Mouse (Mus musculus) neural tube, embryonic 15.5 days (tissue): Measurements from ENCODE around the gene Timm29. TPM values are rescaled to one million over a fixed set of nuclear protein-coding genes. Genes with fewer than 3 reads are reported as not detected.

ENCODE experiments used
- ATAC-seq: fragments of 200-750 bp; cut with Nextera tagmentation; 2 replicates; pipeline ENCODE4 v1.8.0; 2017; ENCODE audit warnings: mild to moderate bottlenecking, moderate TSS enrichment, moderate library complexity; ENCODE audit not compliant: low FRiP score
- H3K27ac ChIP-seq: fragments of 300-500 bp; sonication (generic); replicated peaks from 2 replicates; pipeline ENCODE4 v1.5.1; 2015; ENCODE audit warnings: mild to moderate bottlenecking, inconsistent platforms
- H3K27me3 ChIP-seq: fragments of 300-500 bp; sonication (generic); replicated peaks from 2 replicates; pipeline ENCODE4 v1.6.1; 2015; ENCODE audit warnings: inconsistent platforms
- H3K36me3 ChIP-seq: fragments of 300-500 bp; sonication (generic); 2 replicates; pipeline ENCODE4 v1.6.1; 2015; ENCODE audit warnings: inconsistent platforms
- H3K4me1 ChIP-seq: fragments of 300-500 bp; sonication (generic); 2 replicates; pipeline ENCODE4 v1.6.1; 2015; ENCODE audit warnings: inconsistent platforms
- H3K4me2 ChIP-seq: fragments of 300-500 bp; sonication (generic); 2 replicates; pipeline ENCODE4 v1.6.1; 2015; ENCODE audit warnings: inconsistent platforms, mild to moderate bottlenecking, moderate library complexity
- H3K4me3 ChIP-seq: fragments of 300-500 bp; sonication (generic); replicated peaks from 2 replicates; pipeline ENCODE4 v1.5.1; 2015; ENCODE audit warnings: mild to moderate bottlenecking, inconsistent platforms
- H3K9ac ChIP-seq: fragments of 300-500 bp; sonication (generic); replicated peaks from 2 replicates; pipeline ENCODE4 v1.6.1; 2015; ENCODE audit warnings: mild to moderate bottlenecking, inconsistent platforms
- H3K9me3 ChIP-seq: fragments of 300-500 bp; sonication (generic); replicated peaks from 2 replicates; pipeline ENCODE4 v1.6.1; 2016; ENCODE audit warnings: inconsistent platforms
- WGBS: fragments of 180-500 bp; shearing (Covaris S2); methylation state at CpG from one replicate; pipeline ENCODE4 v1.1.7; 2015; ENCODE audit warnings: mixed read lengths; 5-methylcytosine and 5-hydroxymethylcytosine counted together
- microRNA counts: library from miRNA; unstranded; fragments of <30 nt; microRNA quantifications from one replicate; lab custom pipeline; 2016
- microRNA-seq: library from miRNA; unstranded; fragments of <30 nt; microRNA quantifications from one replicate; pipeline ENCODE4, GENCODE M21; 2017
- polyA plus RNA-seq: library from polyadenylated mRNA; unstranded; fragments of >200 nt; fragmentation: Nextera tagmentation; extraction: Ambion mirVana; gene quantifications from 2 replicates; pipeline ENCODE4 v1.2.1, GENCODE M21; 2015

Timm29 gene
- polyA plus RNA-seq, 1 experiment from 2014 or later: 54.4 TPM

DNA sequence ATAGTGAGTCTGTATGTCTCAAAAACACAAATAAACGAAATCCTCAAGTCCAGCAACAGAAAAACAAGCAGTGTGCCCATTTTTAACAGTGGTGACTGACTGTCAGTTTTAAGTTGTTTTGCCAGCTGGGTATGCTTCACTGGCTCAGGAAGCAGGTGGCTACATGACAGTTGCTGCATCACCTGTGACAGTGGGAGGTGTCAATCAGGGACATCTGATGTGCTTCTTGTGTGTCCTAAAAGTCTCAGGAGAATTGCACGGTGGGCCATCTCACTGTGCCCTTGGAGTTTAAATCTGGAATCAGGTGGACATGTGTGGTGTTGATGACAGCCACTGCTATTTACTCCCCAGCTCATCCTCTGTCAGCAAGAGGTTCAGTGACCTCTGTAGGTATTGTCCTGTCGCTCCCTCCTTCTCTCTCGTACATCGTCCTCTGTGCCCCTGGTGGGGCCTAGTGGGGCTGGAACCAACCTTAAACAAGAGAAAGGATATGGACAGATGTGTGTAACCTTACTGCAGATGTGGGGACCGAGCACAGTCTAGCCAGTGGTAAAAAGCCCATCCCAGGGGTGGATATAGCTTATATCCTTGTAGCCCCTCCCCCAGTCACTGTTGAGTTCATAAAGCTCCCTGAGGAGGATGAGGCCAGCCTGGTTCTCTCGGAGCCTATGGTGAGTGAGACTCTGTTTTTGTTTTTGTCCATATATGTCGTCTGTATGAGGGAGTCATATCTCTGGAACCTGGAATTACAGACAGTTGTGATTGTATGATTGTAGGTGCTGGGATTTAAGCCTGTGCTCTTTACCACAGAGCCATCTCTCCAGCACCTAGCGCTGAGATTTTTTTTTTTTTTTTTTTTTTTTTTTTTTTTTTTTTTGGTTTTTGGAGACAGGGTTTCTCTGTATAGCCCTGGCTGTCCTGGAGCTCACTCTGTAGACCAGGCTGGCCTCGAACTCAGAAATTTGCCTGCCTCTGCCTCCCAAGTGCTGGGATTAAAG lies 33.1 kb downstream of the Timm29 start:
- 84% methylated on average over 10 of the region's 10 CpGs for WGBS

DNA sequence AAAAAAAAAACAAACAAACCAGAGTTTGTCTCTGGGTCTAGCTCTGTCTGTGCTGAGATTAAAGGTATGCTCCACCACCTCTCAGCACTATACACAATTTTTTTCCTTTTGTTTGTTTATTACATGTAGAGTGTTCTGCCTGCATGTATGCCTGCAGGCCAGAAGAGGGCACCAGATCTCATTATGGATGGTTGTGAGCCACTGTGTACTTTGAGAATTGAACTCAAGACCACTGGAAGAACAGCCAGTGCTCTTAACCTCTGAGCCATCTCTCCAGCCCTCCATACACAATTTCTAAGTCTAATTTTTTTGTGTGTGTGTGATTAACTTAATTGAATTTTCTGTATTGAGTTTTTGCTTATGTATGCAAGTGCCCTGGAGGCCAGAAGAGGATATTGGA lies 34.0 kb downstream of the Timm29 start:
- H3K9me3 ChIP-seq: no peaks in the 10 kb centered on the region
- H3K4me2 ChIP-seq: no peak overlapping the region
- H3K4me3 ChIP-seq: no peak overlapping the region
- peaks cover 6% of the 10 kb centered on the region for H3K4me1 ChIP-seq
- H3K27ac ChIP-seq: no peak overlapping the region
- no peaks in the 10 kb centered on the region for H3K36me3 ChIP-seq
- ATAC-seq: no peak
- H3K9ac ChIP-seq: no peak overlapping the region
- no peaks in the 10 kb centered on the region for H3K27me3 ChIP-seq

More for the DNA sequence above, 33.1 kb downstream of the Timm29 start:
- no peak overlapping the region for H3K27ac ChIP-seq
- no peaks in the 10 kb centered on the region for H3K36me3 ChIP-seq
- H3K4me3 ChIP-seq: no peak overlapping the region
- peaks cover 6% of the 10 kb centered on the region for H3K4me1 ChIP-seq
- no peak overlapping the region for H3K4me2 ChIP-seq
- no peak overlapping the region for H3K9ac ChIP-seq
- H3K27me3 ChIP-seq: no peaks in the 10 kb centered on the region
- ATAC-seq: 0 out of 2 replicates have a peak, but pooled peaks have one; percentile 8
- no peaks in the 10 kb centered on the region for H3K9me3 ChIP-seq

DNA sequence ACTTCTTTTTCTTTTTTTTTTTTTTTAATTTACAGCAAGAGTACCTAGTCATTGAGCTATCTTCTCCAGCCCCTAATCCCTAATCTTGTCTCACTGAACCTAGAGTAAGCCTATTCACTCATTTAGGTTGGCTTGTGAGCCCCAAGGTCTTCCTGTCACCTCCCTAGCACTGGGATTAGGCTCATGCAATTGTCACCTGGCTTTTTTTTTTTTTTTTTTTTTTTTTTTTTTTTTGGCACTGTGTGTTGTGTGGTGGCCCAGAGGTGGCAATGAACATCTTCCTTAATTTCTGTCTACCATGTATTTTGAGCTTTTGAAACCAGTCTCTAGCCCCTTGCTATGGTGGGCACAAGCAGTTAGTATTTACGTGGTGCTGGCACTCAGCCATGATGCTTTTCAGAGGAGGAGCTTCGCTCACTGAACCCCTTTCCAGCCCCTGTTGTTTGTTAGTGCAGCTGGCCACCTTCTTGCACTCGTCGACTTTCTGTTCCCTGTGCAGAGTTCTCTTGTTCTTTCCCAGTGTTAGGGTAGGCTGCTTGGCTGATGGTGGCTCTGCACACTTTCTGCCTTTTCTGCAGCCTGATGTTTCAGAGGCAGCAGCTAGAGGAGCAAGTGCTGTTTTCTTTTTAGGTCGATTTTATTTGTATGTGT lies 34.7 kb downstream of the Timm29 start:
- Histone ChIP-seq H3K27ac (no peak overlapping the region), H3K4me1 (peaks cover 6% of the 10 kb centered on the region), H3K4me3 (no peak overlapping the region), H3K4me2 (no peak overlapping the region), H3K9me3 (no peaks in the 10 kb centered on the region), H3K36me3 (no peaks in the 10 kb centered on the region), H3K9ac (no peak overlapping the region), H3K27me3 (no peaks in the 10 kb centered on the region)
- WGBS: 51% methylated on average over 5 of the region's 5 CpGs
- no peak for ATAC-seq

DNA sequence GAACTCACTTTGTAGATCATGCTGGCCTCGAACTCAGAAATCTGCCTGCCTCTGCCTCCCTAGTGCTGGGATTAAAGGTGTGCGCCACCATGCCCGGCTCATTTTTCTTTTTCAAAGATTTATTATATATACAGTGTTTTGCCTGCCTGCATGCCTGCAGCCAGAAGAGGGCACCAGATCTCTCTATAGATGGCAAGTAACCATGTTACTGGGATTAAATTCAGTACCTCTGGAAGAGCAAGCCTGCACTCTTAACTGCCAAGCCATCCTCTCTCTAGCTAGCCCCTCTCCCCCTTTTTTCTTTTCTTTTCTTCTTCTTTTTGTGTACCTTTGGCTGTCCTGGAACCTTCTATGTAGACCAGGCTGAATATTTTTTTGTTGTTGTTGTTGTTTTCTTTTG lies 38.2 kb downstream of the Timm29 start:
- Histone ChIP-seq H3K27ac (no peak overlapping the region), H3K4me2 (no peak overlapping the region), H3K9me3 (no peaks in the 10 kb centered on the region), H3K4me1 (peaks cover 10% of the 10 kb centered on the region), H3K27me3 (no peaks in the 10 kb centered on the region), H3K36me3 (peaks cover 31% of the 10 kb centered on the region), H3K9ac (no peak overlapping the region), H3K4me3 (no peak overlapping the region)
- no peak for ATAC-seq
- WGBS: 72% methylated on average over 3 of the region's 3 CpGs

DNA sequence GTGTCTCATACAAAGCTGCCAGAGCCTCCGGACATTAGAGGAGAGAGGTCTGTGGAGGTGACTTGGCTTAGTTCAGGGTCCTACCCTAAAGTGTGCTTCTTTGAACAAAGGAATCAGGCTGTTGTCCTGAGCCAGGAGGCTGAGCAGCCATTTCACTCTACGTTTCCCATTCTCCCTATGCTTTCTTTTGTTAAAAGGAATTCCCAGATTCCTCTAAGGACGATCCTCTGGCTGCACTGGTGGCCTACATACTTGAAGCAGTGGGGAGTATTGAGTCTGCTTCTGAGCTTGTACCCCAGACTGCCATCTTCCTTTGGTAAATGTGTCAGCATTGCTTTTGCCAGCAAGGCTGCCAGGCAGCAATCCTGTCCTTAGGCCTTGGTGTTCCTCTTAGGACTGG lies 40.6 kb downstream of the Timm29 start:
- Histone ChIP-seq H3K27me3 (no peaks in the 10 kb centered on the region), H3K4me3 (no peak overlapping the region), H3K4me2 (no peak overlapping the region), H3K36me3 (peaks cover 56% of the 10 kb centered on the region), H3K9ac (no peak overlapping the region), H3K9me3 (no peaks in the 10 kb centered on the region), H3K4me1 (peaks cover 10% of the 10 kb centered on the region; the same call in 1 of the 2 replicates), H3K27ac (no peak overlapping the region)
- 68% methylated on average over 3 of the region's 3 CpGs for WGBS
- ATAC-seq: no peak

DNA sequence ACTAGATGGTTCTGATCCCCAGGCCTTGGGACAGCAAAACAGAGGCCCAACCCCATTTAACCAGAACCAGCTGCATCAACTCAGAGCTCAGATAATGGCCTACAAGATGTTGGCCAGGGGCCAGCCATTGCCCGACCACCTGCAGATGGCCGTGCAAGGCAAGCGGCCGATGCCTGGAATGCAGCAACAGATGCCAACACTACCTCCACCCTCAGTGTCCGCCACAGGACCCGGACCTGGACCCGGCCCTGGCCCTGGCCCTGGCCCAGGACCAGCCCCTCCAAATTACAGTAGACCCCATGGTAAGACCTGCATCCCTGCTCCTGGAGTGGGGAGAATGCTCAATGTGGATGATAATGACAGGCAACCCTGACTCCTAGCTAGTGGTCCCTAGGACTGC lies 43.1 kb downstream of the Timm29 start:
- no peaks in the 10 kb centered on the region for H3K27me3 ChIP-seq
- H3K9me3 ChIP-seq: no peaks in the 10 kb centered on the region
- no peak for ATAC-seq
- no peak overlapping the region for H3K27ac ChIP-seq
- no peak overlapping the region for H3K4me2 ChIP-seq
- WGBS: 45% methylated on average over 7 of the region's 7 CpGs
- no peak overlapping the region for H3K9ac ChIP-seq
- peaks cover 81% of the 10 kb centered on the region for H3K36me3 ChIP-seq
- H3K4me1 ChIP-seq: peaks cover 10% of the 10 kb centered on the region; the same call in 1 of the 2 replicates
- no peak overlapping the region for H3K4me3 ChIP-seq

DNA sequence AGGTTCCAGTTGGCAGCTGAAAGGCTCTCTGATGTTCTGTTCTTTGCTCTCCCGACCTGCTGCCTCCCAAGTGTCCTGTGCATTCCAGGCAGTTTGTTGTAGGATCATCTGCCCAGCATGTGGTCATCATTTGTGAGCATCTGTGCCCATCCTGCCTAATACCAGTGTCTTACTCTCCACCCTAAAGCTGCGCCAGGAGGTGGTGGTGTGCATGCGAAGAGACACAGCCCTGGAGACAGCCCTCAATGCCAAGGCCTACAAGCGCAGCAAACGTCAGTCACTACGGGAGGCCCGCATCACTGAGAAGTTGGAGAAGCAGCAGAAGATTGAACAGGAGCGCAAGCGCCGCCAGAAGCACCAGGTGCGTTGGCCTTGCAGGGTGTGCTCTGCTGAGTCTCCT lies 46.5 kb downstream of the Timm29 start:
- Histone ChIP-seq H3K27ac (no peak overlapping the region), H3K27me3 (no peaks in the 10 kb centered on the region), H3K9ac (no peak overlapping the region), H3K4me3 (no peak overlapping the region), H3K9me3 (no peaks in the 10 kb centered on the region), H3K4me1 (peaks cover 1% of the 10 kb centered on the region; the same call in 1 of the 2 replicates), H3K36me3 (peaks cover 100% of the 10 kb centered on the region), H3K4me2 (no peak overlapping the region)
- WGBS: 93% methylated on average over 11 of the region's 11 CpGs
- ATAC-seq: no peak

MicroRNAs encoded within 50 kb of the gene (microRNA counts, 519-probe panel; counts per million panel counts)
- not detected for microRNA mmu-miR-1946b (lab: Ali Mortazavi, UCI)

Small RNA genes lying within 50 kb of the gene (microRNA-seq; reads per million reads assigned to microRNA genes)
- not detected for gene Mir1946b

Other genes starting within 250 kb of the Timm29 start
- gene Ilf3, start 224.9 kb upstream of the Timm29 start, polyA plus RNA-seq: 189 and 205 TPM in 2 replicates
- 47.6 and 55.6 TPM in 2 replicates for gene Qtrt1, start 180.9 kb upstream of the Timm29 start, polyA plus RNA-seq
- gene Dnm2, start 167.8 kb upstream of the Timm29 start, polyA plus RNA-seq: 58.5 and 63.7 TPM in 2 replicates
- gene Tmed1, start 82.5 kb upstream of the Timm29 start, polyA plus RNA-seq: 53.4 and 61.3 TPM in 2 replicates
- gene AB124611, start 66.5 kb upstream of the Timm29 start, polyA plus RNA-seq: 2.3 and 3.9 TPM in 2 replicates
- gene Carm1, start 45.8 kb upstream of the Timm29 start, polyA plus RNA-seq: 33.7 and 36.1 TPM in 2 replicates
- 24.5 and 27.0 TPM in 2 replicates for gene Yipf2, start 106 bp downstream of the Timm29 start, polyA plus RNA-seq
- gene Smarca4, start 23.4 kb downstream of the Timm29 start, polyA plus RNA-seq: 110 and 111 TPM in 2 replicates
- 15.3 and 23.1 TPM in 2 replicates for gene Ldlr, start 130.8 kb downstream of the Timm29 start, polyA plus RNA-seq
- gene Spc24, start 167.6 kb downstream of the Timm29 start, polyA plus RNA-seq: 17.2 and 39.7 TPM in 2 replicates
- 4.9 and 7.4 TPM in 2 replicates for gene Kank2, start 206.0 kb downstream of the Timm29 start, polyA plus RNA-seq
- gene Angptl8, start 242.8 kb downstream of the Timm29 start, polyA plus RNA-seq: 0.42 and 1.1 TPM in 2 replicates